Mouse (Mus musculus): ENCODE data around the gene Usp25. TPM values are rescaled to one million over a fixed set of nuclear protein-coding genes. Genes with fewer than 3 reads are reported as not detected.

Usp25 gene
- polyA plus RNA-seq, 1 experiment: 24.4 TPM

- H3K4me1 ChIP-seq (ENCODE audit: control insufficient read depth, insufficient read depth, low read length): peaks cover 9% of the 10 kb centered on the region
Measured at GRCm38 (mm10) chr16:77054184-77054583, 40.7 kb downstream of the Usp25 start.

GRCm38 (mm10) chr16:77055519-77056159 is 42.1 kb downstream of the Usp25 start:
- Histone ChIP-seq H3K9me3 (replicated peaks; ENCODE audit: control insufficient read depth, insufficient read depth, low read length, poor library complexity, severe bottlenecking) (no peaks in the 10 kb centered on the region), H3K27ac (ENCODE audit: insufficient read depth, low read length) (no peak overlapping the region)

More at GRCm38 (mm10) chr16:77054184-77054583, 40.7 kb downstream of the Usp25 start:
- no peak overlapping the region for H3K27ac ChIP-seq (ENCODE audit: insufficient read depth, low read length)
- no peak for TF ChIP-seq CTCF (IDR thresholded peaks at IDR 0.05; ENCODE audit: low read depth, low read length)
- no peak for TF ChIP-seq EP300 (IDR thresholded peaks at IDR 0.05; ENCODE audit: insufficient read depth, low read depth, low read length)
- no peak for TF ChIP-seq POLR2A (IDR thresholded peaks at IDR 0.05; ENCODE audit: insufficient read depth, low read length)
- H3K9ac ChIP-seq (ENCODE audit: low read depth, poor library complexity, severe bottlenecking): no peak overlapping the region
- H3K4me3 ChIP-seq (ENCODE audit: low read depth, low read length): no peak overlapping the region
- no peaks in the 10 kb centered on the region for H3K9me3 ChIP-seq (replicated peaks; ENCODE audit: control insufficient read depth, insufficient read depth, low read length, poor library complexity, severe bottlenecking)
- no peaks in the 10 kb centered on the region for H3K27me3 ChIP-seq (ENCODE audit: control insufficient read depth, insufficient read depth, low read length, poor library complexity, severe bottlenecking)
- H3K36me3 ChIP-seq (ENCODE audit: control insufficient read depth, insufficient read depth, low read length, poor library complexity, severe bottlenecking): no peaks in the 10 kb centered on the region

GRCm38 (mm10) chr16:77056160-77056520 is 42.6 kb downstream of the Usp25 start:
- no peak overlapping the region for H3K4me3 ChIP-seq (ENCODE audit: low read depth, low read length)
- H3K9me3 ChIP-seq (replicated peaks; ENCODE audit: control insufficient read depth, insufficient read depth, low read length, poor library complexity, severe bottlenecking): no peaks in the 10 kb centered on the region
- no peak for TF ChIP-seq CTCF (IDR thresholded peaks at IDR 0.05; ENCODE audit: low read depth, low read length)
- TF ChIP-seq EP300 (IDR thresholded peaks at IDR 0.05; ENCODE audit: insufficient read depth, low read depth, low read length): no peak
- no peak for TF ChIP-seq POLR2A (IDR thresholded peaks at IDR 0.05; ENCODE audit: insufficient read depth, low read length)
- peaks cover 6% of the 10 kb centered on the region for H3K4me1 ChIP-seq (ENCODE audit: control insufficient read depth, insufficient read depth, low read length)
- no peaks in the 10 kb centered on the region for H3K27me3 ChIP-seq (ENCODE audit: control insufficient read depth, insufficient read depth, low read length, poor library complexity, severe bottlenecking)
- no peak overlapping the region for H3K9ac ChIP-seq (ENCODE audit: low read depth, poor library complexity, severe bottlenecking)
- no peaks in the 10 kb centered on the region for H3K36me3 ChIP-seq (ENCODE audit: control insufficient read depth, insufficient read depth, low read length, poor library complexity, severe bottlenecking)
- H3K27ac ChIP-seq (ENCODE audit: insufficient read depth, low read length): no peak overlapping the region

More at GRCm38 (mm10) chr16:77055519-77056159, 42.1 kb downstream of the Usp25 start:
- Histone ChIP-seq H3K27me3 (ENCODE audit: control insufficient read depth, insufficient read depth, low read length, poor library complexity, severe bottlenecking) (no peaks in the 10 kb centered on the region), H3K9ac (ENCODE audit: low read depth, poor library complexity, severe bottlenecking) (no peak overlapping the region), H3K36me3 (ENCODE audit: control insufficient read depth, insufficient read depth, low read length, poor library complexity, severe bottlenecking) (no peaks in the 10 kb centered on the region), H3K4me1 (ENCODE audit: control insufficient read depth, insufficient read depth, low read length) (peaks cover 6% of the 10 kb centered on the region), H3K4me3 (ENCODE audit: low read depth, low read length) (no peak overlapping the region)
- no peak for TF ChIP-seq CTCF (IDR thresholded peaks at IDR 0.05; ENCODE audit: low read depth, low read length)
- no peak for TF ChIP-seq EP300 (IDR thresholded peaks at IDR 0.05; ENCODE audit: insufficient read depth, low read depth, low read length)
- TF ChIP-seq POLR2A (IDR thresholded peaks at IDR 0.05; ENCODE audit: insufficient read depth, low read length): no peak

GRCm38 (mm10) chr16:77058567-77058966 is 45.1 kb downstream of the Usp25 start:
- H3K4me3 ChIP-seq (ENCODE audit: low read depth, low read length): no peak overlapping the region
- TF ChIP-seq CTCF (IDR thresholded peaks at IDR 0.05; ENCODE audit: low read depth, low read length) (no peak), POLR2A (IDR thresholded peaks at IDR 0.05; ENCODE audit: insufficient read depth, low read length) (no peak), EP300 (IDR thresholded peaks at IDR 0.05; ENCODE audit: insufficient read depth, low read depth, low read length) (no peak)
- H3K4me1 ChIP-seq (ENCODE audit: control insufficient read depth, insufficient read depth, low read length): peaks cover 4% of the 10 kb centered on the region
- H3K9ac ChIP-seq (ENCODE audit: low read depth, poor library complexity, severe bottlenecking): no peak overlapping the region
- no peaks in the 10 kb centered on the region for H3K9me3 ChIP-seq (replicated peaks; ENCODE audit: control insufficient read depth, insufficient read depth, low read length, poor library complexity, severe bottlenecking)
- H3K27me3 ChIP-seq (ENCODE audit: control insufficient read depth, insufficient read depth, low read length, poor library complexity, severe bottlenecking): no peaks in the 10 kb centered on the region
- H3K27ac ChIP-seq (ENCODE audit: insufficient read depth, low read length): no peak overlapping the region
- H3K36me3 ChIP-seq (ENCODE audit: control insufficient read depth, insufficient read depth, low read length, poor library complexity, severe bottlenecking): no peaks in the 10 kb centered on the region; the same call in 1 of the 2 replicates

GRCm38 (mm10) chr16:77060166-77060565 is 46.7 kb downstream of the Usp25 start:
- TF ChIP-seq CTCF (IDR thresholded peaks at IDR 0.05; ENCODE audit: low read depth, low read length): no peak
- TF ChIP-seq EP300 (IDR thresholded peaks at IDR 0.05; ENCODE audit: insufficient read depth, low read depth, low read length): peak; percentile 87

GRCm38 (mm10) chr16:77063916-77064315 is 50.4 kb downstream of the Usp25 start:
- no peaks in the 10 kb centered on the region; the same call in 1 of the 2 replicates for H3K36me3 ChIP-seq (ENCODE audit: control insufficient read depth, insufficient read depth, low read length, poor library complexity, severe bottlenecking)
- H3K4me1 ChIP-seq (ENCODE audit: control insufficient read depth, insufficient read depth, low read length): no peaks in the 10 kb centered on the region
- no peaks in the 10 kb centered on the region; the same call in 1 of the 2 replicates for H3K9me3 ChIP-seq (replicated peaks; ENCODE audit: control insufficient read depth, insufficient read depth, low read length, poor library complexity, severe bottlenecking)
- TF ChIP-seq CTCF (IDR thresholded peaks at IDR 0.05; ENCODE audit: low read depth, low read length) (no peak), EP300 (IDR thresholded peaks at IDR 0.05; ENCODE audit: insufficient read depth, low read depth, low read length) (no peak), POLR2A (IDR thresholded peaks at IDR 0.05; ENCODE audit: insufficient read depth, low read length) (no peak)
- H3K27ac ChIP-seq (ENCODE audit: insufficient read depth, low read length): no peak overlapping the region
- H3K27me3 ChIP-seq (ENCODE audit: control insufficient read depth, insufficient read depth, low read length, poor library complexity, severe bottlenecking): no peaks in the 10 kb centered on the region
- no peak overlapping the region for H3K4me3 ChIP-seq (ENCODE audit: low read depth, low read length)
- H3K9ac ChIP-seq (ENCODE audit: low read depth, poor library complexity, severe bottlenecking): no peak overlapping the region

More at GRCm38 (mm10) chr16:77060166-77060565, 46.7 kb downstream of the Usp25 start:
- H3K4me3 ChIP-seq (ENCODE audit: low read depth, low read length): no peak overlapping the region
- no peaks in the 10 kb centered on the region; the same call in 1 of the 2 replicates for H3K36me3 ChIP-seq (ENCODE audit: control insufficient read depth, insufficient read depth, low read length, poor library complexity, severe bottlenecking)
- H3K27ac ChIP-seq (ENCODE audit: insufficient read depth, low read length): no peak overlapping the region
- H3K27me3 ChIP-seq (ENCODE audit: control insufficient read depth, insufficient read depth, low read length, poor library complexity, severe bottlenecking): no peaks in the 10 kb centered on the region
- H3K4me1 ChIP-seq (ENCODE audit: control insufficient read depth, insufficient read depth, low read length): peaks cover 4% of the 10 kb centered on the region
- H3K9me3 ChIP-seq (replicated peaks; ENCODE audit: control insufficient read depth, insufficient read depth, low read length, poor library complexity, severe bottlenecking): no peaks in the 10 kb centered on the region
- no peak overlapping the region for H3K9ac ChIP-seq (ENCODE audit: low read depth, poor library complexity, severe bottlenecking)
